Mouse (Mus musculus) cerebellum, adult 2 months (tissue): Measurements from ENCODE around the gene Itpripl2. TPM values are rescaled to one million over a fixed set of nuclear protein-coding genes. Genes with fewer than 3 reads are reported as not detected.

ENCODE experiments used
- DNase-seq, 2 experiments: peaks; one replicate each; pipeline ENCODE4 v3.0.0; 2021
- H3K27ac ChIP-seq: fragments of 200-500 bp; 2 replicates; pipeline ENCODE4 v1.5.1; 2012; ENCODE audit warnings: low read length, control low read depth, inconsistent platforms; ENCODE audit not compliant: insufficient read depth
- H3K27me3 ChIP-seq: fragments of 200-500 bp; 2 replicates; pipeline ENCODE4 v1.6.1; 2012; ENCODE audit warnings: inconsistent platforms, mild to moderate bottlenecking, low read length, moderate library complexity; ENCODE audit not compliant: control insufficient read depth, insufficient read depth
- H3K4me1 ChIP-seq: fragments of 200-500 bp; 2 replicates; pipeline ENCODE4 v1.6.1; 2011; ENCODE audit warnings: low read length; ENCODE audit not compliant: control insufficient read depth, insufficient read depth
- H3K4me3 ChIP-seq: fragments of 200-500 bp; replicated peaks from 2 replicates; pipeline ENCODE3; 2011; ENCODE audit warnings: mild to moderate bottlenecking, low read depth, low read length, control low read depth; ENCODE audit not compliant: insufficient read depth
- CTCF ChIP-seq: fragments of 200-500 bp; IDR thresholded peaks from 2 replicates; pipeline ENCODE4 v1.5.1; 2011; ENCODE audit warnings: low read depth, mild to moderate bottlenecking, control low read depth, low read length, moderate library complexity, borderline replicate concordance; ENCODE audit not compliant: insufficient read depth
- POLR2A ChIP-seq: fragments of 200-500 bp; IDR thresholded peaks from 2 replicates; pipeline ENCODE4 v1.6.1; 2011; ENCODE audit warnings: low read length, control low read depth, borderline replicate concordance; ENCODE audit not compliant: insufficient read depth
- WGBS: fragments of 180-500 bp; shearing (Covaris S2); methylation state at CpG from one replicate; pipeline ENCODE4 v1.1.7; 2018; 5-methylcytosine and 5-hydroxymethylcytosine counted together
- polyA plus RNA-seq: library from polyadenylated mRNA; depleted of rRNA; stranded (reverse); fragments of >200 nt; gene quantifications from 2 replicates; pipeline ENCODE4 v1.2.3, GENCODE M21; 2012; rRNA removed

Gene Itpripl2
- polyA plus RNA-seq: 1.9 TPM in 2 replicates

GRCm38 (mm10) chr7:118491431-118492147, at the start of gene Itpripl2:
TSS of gene Itpripl2 (minus strand) at chr7:118491975.
- peaks cover 3% of the 10 kb centered on the region; the same call in 1 of the 2 replicates for H3K27me3 ChIP-seq
- H3K4me1 ChIP-seq: no peaks in the 10 kb centered on the region
- WGBS: under 1% methylated on average over 55 of the region's 55 CpGs
- TF ChIP-seq POLR2A (no peak), CTCF (no peak)
- peak in 1 of 2 experiments; percentile 10 for DNase-seq
- H3K4me3 ChIP-seq: no peak within 1 kb of the TSS
- H3K27ac ChIP-seq: peak within 1 kb of the TSS; percentile 31; the same call in 1 of the 2 replicates

GRCm38 (mm10) chr7:118535076-118535475, 43.3 kb upstream of the Itpripl2 start:
- Histone ChIP-seq H3K27ac (no peak overlapping the region), H3K27me3 (no peaks in the 10 kb centered on the region), H3K4me3 (no peak overlapping the region), H3K4me1 (no peaks in the 10 kb centered on the region)
- DNase-seq: no peak
- WGBS: 71% methylated on average over 4 of the region's 4 CpGs
- TF ChIP-seq CTCF (no peak), POLR2A (no peak)

GRCm38 (mm10) chr7:118534326-118534725, 42.6 kb upstream of the Itpripl2 start:
- no peak overlapping the region for H3K27ac ChIP-seq
- H3K4me1 ChIP-seq: no peaks in the 10 kb centered on the region
- 66% methylated on average over 3 of the region's 3 CpGs for WGBS
- H3K4me3 ChIP-seq: no peak overlapping the region
- H3K27me3 ChIP-seq: no peaks in the 10 kb centered on the region
- no peak for TF ChIP-seq CTCF
- no peak for DNase-seq

- peak within 1 kb of the TSS; percentile 100 for H3K27ac ChIP-seq
- TF ChIP-seq POLR2A (peak; percentile 91; the same call in 1 of the 2 replicates), CTCF (no peak)
- DNase-seq: peak; percentile 96 to 97
- no peaks in the 10 kb centered on the region for H3K4me1 ChIP-seq
- H3K27me3 ChIP-seq: no peaks in the 10 kb centered on the region
- under 1% methylated on average over 31 of the region's 31 CpGs for WGBS
- peak within 1 kb of the TSS; percentile 74 for H3K4me3 ChIP-seq
Observed at GRCm38 (mm10) chr7:118533178-118533578, 41.4 kb upstream of the Itpripl2 start, which contains the start of gene Coq7. TSS of gene Coq7 (minus strand) at chr7:118533356.

- H3K4me1 ChIP-seq: no peaks in the 10 kb centered on the region
- H3K27ac ChIP-seq: peak overlapping the region; percentile 100
- H3K4me3 ChIP-seq: peak overlapping the region; percentile 74
- H3K27me3 ChIP-seq: no peaks in the 10 kb centered on the region
- peak; percentile 97 to 98 for DNase-seq
- under 1% methylated on average over 36 of the region's 36 CpGs for WGBS
- TF ChIP-seq POLR2A (0 out of 2 replicates have a peak, but pooled peaks have one; percentile 22), CTCF (no peak)
Observed at GRCm38 (mm10) chr7:118532519-118533177, 40.9 kb upstream of the Itpripl2 start.

GRCm38 (mm10) chr7:118526967-118527366, 35.2 kb upstream of the Itpripl2 start:
- no peak overlapping the region for H3K27ac ChIP-seq
- TF ChIP-seq POLR2A: no peak
- TF ChIP-seq CTCF: no peak
- H3K27me3 ChIP-seq: no peaks in the 10 kb centered on the region
- whole genome bisulfite sequencing: 83% methylated on average over 4 of the region's 4 CpGs
- no peak for DNase-seq
- no peak overlapping the region for H3K4me3 ChIP-seq
- no peaks in the 10 kb centered on the region for H3K4me1 ChIP-seq

GRCm38 (mm10) chr7:118522077-118522476, 30.3 kb upstream of the Itpripl2 start:
- TF ChIP-seq POLR2A (no peak), CTCF (no peak)

More at GRCm38 (mm10) chr7:118522077-118522476, 30.3 kb upstream of the Itpripl2 start:
- Histone ChIP-seq H3K4me3 (no peak overlapping the region), H3K27ac (no peak overlapping the region), H3K4me1 (no peaks in the 10 kb centered on the region), H3K27me3 (no peaks in the 10 kb centered on the region)
- 85% methylated on average over 5 of the region's 5 CpGs for WGBS
- DNase-seq: no peak
